Mouse (Mus musculus) MN1 (cell line): Measurements from ENCODE around the gene Ttc13.

ENCODE experiments used
- DNase-seq: peaks from one replicate; pipeline ENCODE4 v3.0.0-alpha.2; 2016; ENCODE audit warnings: low spot score

Gene Ttc13

DNA sequence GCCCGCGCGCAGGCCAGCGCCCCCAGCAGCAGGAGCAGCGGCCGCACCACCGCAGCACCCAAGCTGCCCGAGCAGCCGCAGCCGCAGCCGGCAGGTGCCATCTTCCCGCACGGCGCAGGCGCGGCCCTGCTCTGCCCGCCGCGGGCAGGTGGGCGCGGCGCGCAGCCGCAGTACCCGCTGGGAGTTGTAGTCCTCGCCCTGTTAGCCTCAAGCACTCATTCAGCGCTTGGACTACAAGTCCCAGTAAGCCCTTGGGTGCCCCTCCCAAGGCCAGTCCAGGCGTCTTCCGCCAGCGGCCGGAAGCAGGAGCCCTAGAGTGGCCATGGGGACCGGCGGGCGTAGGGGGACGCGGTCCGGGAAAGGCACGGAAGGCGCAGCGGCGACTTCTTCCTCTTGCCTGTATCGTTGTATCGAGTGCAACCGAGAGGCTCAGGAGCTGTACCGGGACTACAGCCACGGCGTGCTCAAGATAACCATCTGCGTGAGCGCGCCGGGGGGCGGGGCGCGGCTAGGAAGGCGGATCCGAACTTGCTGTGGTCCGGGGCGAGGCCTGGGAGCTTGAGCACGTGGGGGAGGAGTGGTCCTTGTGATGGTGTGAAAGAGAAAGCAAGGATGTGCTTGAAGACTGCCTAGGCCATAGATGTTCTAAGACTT, at the start of gene Ttc13, which contains the start of gene Arv1:
Gene Ttc13, minus strand, starts transcription at position 122 of the 654 bp plus-strand sequence.
Gene Arv1, plus strand, starts transcription at position 278 of the 654 bp plus-strand sequence.
- peak; percentile 100 for DNase-seq

- DNase-seq, result peak; percentile 92
These were observed 41.3 kb upstream of the Ttc13 start for GRCm38 (mm10) chr8:124763061-124763460.

DNA sequence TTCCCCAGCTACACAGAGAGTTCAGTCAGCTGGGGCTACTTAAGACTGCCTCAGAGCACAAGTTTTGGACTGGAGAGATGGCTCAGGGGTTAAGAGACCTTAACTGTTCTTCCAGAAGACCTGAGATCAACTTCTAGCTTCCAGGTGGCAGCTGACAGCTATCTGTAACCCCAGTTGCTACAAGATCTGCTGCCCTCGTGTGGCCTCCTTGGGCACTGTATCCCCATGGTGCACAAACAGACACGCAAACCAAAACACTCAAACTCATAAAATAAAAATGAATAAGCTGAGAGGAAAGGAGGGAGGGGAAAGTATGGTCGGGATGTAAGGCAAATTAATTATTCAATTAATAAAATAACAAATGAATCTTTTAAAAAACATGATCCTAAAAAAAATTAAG, 36.8 kb upstream of the Ttc13 start:
- DNase-seq, result no peak

- DNase-seq, result no peak
These were observed 34.8 kb upstream of the Ttc13 start for GRCm38 (mm10) chr8:124756601-124757000.

GRCm38 (mm10) chr8:124756153-124756552, 34.4 kb upstream of the Ttc13 start:
- DNase-seq, result no peak

DNA sequence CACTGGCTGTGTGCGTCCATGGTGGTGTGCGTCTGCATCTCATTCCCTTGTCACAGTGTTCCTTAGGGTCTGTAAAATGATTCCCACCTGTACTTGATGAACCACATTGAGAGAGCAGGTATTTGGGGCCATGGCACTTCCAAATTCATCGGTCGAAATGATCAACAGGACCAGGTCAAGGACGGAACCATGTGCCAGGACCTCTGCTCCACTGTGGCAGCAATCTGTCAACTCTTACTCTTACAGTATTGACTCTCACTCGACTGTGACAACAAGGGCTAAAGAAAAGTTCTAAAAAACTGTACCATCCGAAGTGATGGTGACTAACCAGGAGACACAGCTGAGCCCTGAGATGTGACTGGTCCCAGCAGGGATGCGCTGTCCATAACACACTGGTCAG, 33.7 kb upstream of the Ttc13 start:
- no peak for DNase-seq

DNA sequence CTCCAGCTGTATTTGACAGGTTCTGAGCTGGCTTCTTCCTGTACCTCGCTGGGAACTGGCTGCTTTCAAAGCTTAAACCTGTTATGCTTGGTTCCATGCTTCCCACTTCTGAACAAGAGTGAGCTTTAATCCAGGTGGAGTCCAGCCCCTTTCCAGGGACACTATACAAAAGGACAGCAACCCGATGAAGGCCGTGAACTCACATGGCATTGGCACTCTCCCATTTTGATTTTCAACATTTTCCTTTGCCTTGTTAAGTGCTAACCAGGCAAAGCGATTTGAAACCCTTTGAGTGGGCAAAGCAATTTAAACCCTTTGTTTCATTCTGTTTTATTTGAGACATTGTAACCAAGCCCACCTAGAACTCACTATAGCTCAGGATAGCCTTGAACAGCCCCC, 33.0 kb upstream of the Ttc13 start:
- no peak for DNase-seq

- DNase-seq, result peak; percentile 63
These were observed 32.5 kb upstream of the Ttc13 start for GRCm38 (mm10) chr8:124754101-124754791.

DNA sequence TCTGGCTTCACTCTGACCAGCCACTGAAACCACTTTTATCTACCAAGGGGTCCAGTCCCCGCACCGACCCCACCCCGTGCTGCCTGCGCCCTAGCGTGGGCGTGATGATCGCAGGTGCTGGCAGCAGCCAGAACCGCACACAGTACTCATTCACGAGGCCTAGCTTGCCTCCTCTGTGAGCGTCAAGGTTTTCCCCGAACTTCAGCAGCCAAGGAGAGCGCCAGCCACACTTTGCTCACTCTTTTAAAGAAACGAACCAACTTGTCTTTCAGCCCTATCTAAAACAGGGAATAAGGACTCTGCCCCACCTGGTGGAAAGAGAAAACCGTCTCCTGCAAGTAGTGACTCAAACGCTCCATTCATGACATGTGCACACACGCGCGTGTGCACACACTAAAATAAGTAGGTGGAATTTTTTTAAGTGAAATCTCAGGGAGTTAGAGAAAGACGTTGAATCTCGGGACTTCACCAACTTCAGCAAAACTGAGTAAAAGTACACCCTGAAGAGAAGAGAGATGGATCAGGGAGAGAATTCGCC, 30.6 kb upstream of the Ttc13 start:
- no peak for DNase-seq

DNA sequence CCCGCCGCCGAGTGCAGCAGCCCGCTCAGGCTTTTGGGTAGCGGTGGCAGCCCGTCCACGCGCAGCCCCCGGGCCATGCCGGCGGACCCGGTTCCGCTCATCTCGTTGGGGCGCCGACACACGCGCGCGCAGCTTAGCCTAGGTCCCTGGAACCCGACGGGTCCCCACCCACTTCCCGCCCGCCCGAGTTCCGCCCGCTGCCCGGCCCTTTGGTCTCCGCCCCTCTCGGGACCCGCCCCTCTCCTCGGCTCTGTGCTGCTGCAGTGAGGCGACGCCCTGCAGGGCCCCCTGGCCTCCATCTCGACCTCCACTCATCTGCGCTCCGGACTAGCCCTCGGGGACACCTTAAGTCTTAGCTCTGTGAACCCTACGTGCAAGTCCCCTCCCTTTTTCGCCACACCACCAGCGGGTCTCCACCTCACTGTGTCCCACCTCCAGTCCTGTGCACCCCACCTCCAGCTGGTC, 30.0 kb upstream of the Ttc13 start, which contains the start of gene Fam89a:
Gene Fam89a, minus strand, starts transcription at position 124 of the 465 bp plus-strand sequence.
- peak; percentile 82 for DNase-seq

DNA sequence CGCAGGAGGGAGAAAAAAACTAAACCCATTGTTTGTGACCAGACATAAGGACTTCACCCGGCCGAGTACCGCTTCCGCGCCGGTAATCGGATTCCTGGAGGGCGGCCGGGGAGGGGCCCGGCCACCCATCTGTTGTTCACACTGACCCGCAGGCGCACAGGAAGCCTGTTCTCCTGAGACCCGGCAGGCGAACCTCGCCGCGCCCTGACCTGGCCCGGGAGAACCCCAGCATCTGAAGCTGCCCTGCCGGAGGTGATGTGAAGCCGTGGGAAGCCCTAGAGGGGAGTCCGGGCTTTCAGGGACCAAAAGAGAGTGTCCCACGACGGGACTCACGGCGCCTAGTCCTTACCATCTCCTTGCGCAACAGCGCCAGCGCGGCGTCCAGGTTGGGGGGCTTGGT, 29.4 kb upstream of the Ttc13 start:
- DNase-seq, result peak; percentile 70

GRCm38 (mm10) chr8:124746661-124747060, 24.9 kb upstream of the Ttc13 start:
- DNase-seq, result no peak

DNA sequence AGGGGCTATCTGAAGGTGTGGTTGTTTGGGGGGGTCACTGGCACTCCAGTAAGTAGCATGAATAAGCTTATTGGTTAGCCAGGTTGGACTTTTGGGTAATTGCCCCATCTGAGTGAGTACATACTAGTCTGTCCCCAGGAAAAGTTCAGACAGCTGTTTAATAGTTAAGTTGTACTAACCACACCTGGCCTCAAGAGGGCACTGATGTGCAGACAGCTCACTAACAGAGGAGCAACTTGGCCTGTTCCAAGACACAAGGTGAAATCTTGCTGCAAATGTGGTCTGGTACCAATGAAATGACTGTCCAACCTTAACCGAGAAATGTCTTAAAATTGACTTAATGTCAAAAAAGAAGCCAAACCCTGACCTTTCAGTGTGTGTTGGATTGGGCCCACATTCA, 17.5 kb upstream of the Ttc13 start:
- DNase-seq, result peak; percentile 57

DNA sequence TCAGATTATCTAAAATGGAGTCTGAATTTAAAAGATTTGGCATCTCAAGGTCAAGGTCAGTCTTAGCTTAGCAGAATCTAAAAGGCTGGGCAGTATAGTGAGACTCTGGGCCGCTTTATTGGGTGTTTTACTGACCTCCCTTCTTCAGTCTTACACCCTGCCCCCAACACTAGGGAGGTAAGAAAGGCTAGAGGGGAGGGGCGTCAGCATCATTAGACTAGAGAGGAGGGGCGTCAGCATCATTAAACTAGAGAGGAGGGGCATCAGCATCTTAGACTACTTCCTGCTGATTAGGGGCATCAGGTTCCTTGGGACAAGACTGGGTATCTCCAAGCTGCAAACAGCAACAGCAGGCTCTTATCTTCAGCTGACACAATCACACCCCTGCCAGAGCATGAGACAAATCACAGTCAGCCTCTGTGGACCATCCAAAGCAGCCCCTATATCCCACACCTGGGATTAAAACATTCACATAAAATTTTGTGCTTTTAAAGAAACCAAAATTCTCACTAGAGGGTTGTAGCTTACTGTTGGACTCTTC, 13.7 kb upstream of the Ttc13 start:
- DNase-seq, result no peak

GRCm38 (mm10) chr8:124732828-124733227, 11.0 kb upstream of the Ttc13 start:
- no peak for DNase-seq

GRCm38 (mm10) chr8:124724301-124724700, 2.5 kb upstream of the Ttc13 start:
- no peak for DNase-seq

DNA sequence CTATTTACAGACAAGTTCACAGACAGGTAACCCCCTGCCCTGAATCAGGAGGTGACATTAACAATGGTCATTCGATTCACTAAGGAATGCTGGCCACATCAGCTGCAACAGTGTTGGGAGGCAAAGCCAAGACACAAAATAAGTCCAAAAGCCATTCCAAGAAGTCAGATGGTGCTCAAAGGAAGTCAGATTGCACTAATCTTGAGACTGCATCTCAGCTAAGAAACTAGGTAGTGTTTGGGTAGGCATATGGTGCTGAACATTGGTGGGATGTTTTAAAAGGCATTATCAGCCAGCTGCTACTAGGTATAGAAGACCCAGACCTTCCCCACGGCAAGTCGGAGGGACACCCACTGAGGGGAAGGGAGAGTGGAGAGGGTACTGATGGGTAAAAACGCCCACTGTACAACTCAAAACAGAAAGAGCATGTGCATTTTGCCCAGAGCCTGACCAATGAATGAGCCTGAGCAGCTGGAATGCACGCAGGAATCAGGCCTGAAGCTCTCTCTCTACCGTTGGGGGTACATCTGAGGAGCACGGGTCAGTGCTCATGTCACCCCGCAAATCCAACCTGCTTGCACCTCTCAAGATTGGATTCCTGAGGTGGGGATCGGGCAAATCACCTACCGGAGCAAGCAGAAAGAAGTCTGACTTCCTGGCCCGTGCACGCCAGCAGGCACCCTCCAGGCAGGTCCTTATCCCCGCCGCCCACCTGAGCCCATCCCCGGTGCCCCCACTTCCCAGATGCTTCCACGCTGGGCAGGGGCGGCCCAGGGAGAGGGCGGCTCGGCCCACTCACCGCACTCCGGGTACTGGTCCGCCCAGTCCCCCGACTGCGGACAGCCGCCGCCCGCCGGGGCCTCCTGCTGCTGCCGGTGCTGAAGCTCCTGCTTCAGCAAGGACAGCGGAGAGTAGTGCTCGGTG, 583 bp downstream of the Ttc13 start:
- peak; percentile 53 for DNase-seq

DNA sequence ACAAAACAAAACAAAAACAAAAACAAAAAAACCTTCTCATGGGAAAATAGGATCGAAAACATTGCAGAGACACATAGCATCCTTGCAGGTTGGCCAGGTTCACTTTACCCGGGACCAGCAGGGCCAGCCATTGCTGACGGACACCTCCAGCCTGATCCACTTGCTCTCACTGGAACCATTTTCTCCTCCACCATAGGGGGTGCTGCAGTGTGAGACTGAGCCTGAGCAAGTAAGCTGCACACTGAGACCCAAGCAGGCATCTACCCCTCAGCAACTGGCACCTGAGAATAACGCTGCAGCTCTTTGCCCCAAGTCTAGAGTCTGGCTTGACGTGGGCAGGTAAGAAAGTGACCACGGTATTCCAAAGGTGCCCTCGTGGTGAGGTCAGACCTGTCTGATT, 1.6 kb downstream of the Ttc13 start:
- peak; percentile 58 for DNase-seq

- no peak for DNase-seq
These were observed 6.0 kb downstream of the Ttc13 start for GRCm38 (mm10) chr8:124715736-124716135.

DNA sequence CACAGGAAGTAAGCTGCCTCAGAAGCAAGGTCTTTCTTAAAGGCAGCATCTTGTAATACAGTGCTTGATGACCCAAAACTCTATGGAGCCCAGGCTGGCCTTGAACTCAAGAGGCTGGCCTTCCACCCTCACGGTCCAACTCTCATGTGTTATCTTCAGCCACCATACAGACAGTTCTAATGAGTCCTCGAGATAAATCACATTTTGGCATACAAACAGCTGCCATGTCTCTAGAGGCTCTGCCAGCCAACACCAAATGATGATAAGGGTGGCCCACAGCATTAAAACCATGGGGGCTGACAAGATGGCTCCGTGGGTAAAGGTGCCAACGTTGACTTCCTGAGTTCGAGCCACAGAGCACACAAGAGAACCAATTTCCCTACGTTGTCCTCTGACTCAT, 8.6 kb downstream of the Ttc13 start:
- no peak for DNase-seq

DNA sequence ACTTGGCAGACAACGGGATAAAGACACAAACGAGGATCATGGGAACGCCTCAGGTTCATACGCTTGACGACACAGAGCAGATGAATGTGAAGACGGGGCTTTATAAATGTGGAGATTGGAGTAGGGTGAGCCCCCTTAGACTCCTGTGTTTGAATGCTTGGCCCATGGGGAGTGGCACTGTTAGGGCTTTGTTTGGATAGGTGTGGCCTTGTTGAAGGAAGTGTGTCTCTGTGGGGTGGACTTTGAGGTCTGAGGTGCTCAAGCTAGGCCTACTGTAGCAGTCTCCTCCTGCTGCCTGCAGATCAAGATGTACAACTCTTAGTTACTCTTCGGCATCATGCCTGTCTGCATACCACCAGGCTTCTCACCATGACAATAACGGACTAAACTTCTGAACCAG, 16.0 kb downstream of the Ttc13 start:
- no peak for DNase-seq

DNA sequence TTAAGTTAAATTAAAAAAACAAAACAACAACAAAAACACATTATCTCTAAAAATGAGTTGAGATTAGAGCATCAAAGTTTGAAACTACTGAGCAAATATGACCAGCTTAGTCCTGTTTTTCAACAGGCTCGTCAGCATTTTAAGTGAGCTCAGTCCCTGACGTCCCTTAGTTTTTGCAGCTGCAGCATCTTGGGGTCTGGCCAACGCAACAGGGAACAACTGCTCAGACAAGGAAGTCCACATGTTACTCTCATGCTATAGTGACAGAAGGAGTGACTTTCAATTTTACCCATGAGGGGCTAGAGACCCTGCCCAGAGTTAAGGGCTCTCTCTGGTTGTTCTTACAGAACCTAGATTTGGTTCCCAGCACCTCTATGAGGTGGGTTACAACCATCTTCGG, 17.4 kb downstream of the Ttc13 start:
- no peak for DNase-seq
